Mouse (Mus musculus): ENCODE results near the gene Masp2. TPM values are rescaled to one million over a fixed set of nuclear protein-coding genes. Genes with fewer than 3 reads are reported as not detected.

Gene Masp2
- polyA plus RNA-seq, 1 experiment from 2014 or later, result 4.4 TPM

GRCm38 (mm10) chr4:148588793-148589192 lies 13.6 kb upstream of the Masp2 start:
- Histone ChIP-seq H3K27me3 (replicated peaks) (no peaks in the 10 kb centered on the region), H3K4me3 (replicated peaks) (no peak overlapping the region), H3K36me3 (peaks cover 7% of the 10 kb centered on the region; the same call in 1 of the 2 replicates), H3K4me1 (peaks cover 12% of the 10 kb centered on the region), H3K4me2 (no peak overlapping the region), H3K9me3 (no peaks in the 10 kb centered on the region), H3K27ac (no peak overlapping the region), H3K9ac (no peak overlapping the region)
- WGBS, result 77% methylated on average over 9 of the region's 9 CpGs
- ATAC-seq (ENCODE audit: insufficient read depth, low FRiP score, low read depth), result no peak

DNA sequence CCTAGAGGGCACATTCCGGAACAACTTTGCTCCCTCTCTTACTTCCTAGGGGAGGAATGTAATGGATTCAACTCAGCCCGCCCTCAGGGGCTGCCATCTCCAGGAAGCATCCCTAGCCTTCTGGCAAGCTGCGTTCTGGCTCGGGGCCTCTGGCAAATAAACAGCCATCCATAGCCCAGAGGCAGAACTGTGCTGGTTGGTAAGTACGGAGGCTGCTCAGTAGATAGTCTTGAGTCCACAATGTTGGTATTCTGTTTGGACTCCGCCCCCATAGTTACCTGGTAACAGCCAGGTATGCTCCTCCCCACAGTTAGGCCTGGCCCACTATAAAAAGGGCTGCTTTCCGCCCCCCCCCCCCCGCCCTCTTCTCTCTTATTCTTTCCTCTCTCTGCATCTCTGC lies 12.8 kb upstream of the Masp2 start:
- Histone ChIP-seq H3K4me3 (replicated peaks) (no peak overlapping the region), H3K27ac (no peak overlapping the region), H3K36me3 (peaks cover 15% of the 10 kb centered on the region), H3K4me2 (no peak overlapping the region), H3K9me3 (no peaks in the 10 kb centered on the region), H3K4me1 (peaks cover 12% of the 10 kb centered on the region), H3K9ac (no peak overlapping the region), H3K27me3 (replicated peaks) (no peaks in the 10 kb centered on the region)
- ATAC-seq (ENCODE audit: insufficient read depth, low FRiP score, low read depth), result 0 out of 2 replicates have a peak, but pooled peaks have one; percentile 33
- WGBS, result 54% methylated on average over 8 of the region's 8 CpGs

GRCm38 (mm10) chr4:148590421-148591170 lies 11.8 kb upstream of the Masp2 start:
- Histone ChIP-seq H3K36me3 (peaks cover 25% of the 10 kb centered on the region), H3K27me3 (replicated peaks) (no peaks in the 10 kb centered on the region), H3K4me1 (peaks cover 12% of the 10 kb centered on the region), H3K4me2 (peak overlapping the region; percentile 87), H3K9me3 (no peaks in the 10 kb centered on the region), H3K27ac (peak overlapping the region; percentile 55), H3K9ac (peak overlapping the region; percentile 10; the same call in 1 of the 2 replicates), H3K4me3 (replicated peaks) (peak overlapping the region; percentile 100)
- ATAC-seq (ENCODE audit: insufficient read depth, low FRiP score, low read depth), result no peak
- 3% methylated on average over 18 of the region's 18 CpGs for WGBS

GRCm38 (mm10) chr4:148591171-148591630 lies 11.2 kb upstream of the Masp2 start, which contains the start of gene Srm:
Srm (plus strand) TSS chr4:148591503.
- peaks cover 31% of the 10 kb centered on the region for H3K36me3 ChIP-seq
- no peaks in the 10 kb centered on the region for H3K27me3 ChIP-seq (replicated peaks)
- 1% methylated on average over 48 of the region's 50 CpGs for whole genome bisulfite sequencing
- H3K4me1 ChIP-seq, result peaks cover 12% of the 10 kb centered on the region
- peak within 1 kb of the TSS; percentile 55 for H3K27ac ChIP-seq
- H3K4me2 ChIP-seq, result peak within 1 kb of the TSS; percentile 87
- no peaks in the 10 kb centered on the region for H3K9me3 ChIP-seq
- ATAC-seq (ENCODE audit: insufficient read depth, low FRiP score, low read depth), result peak; percentile 99
- peak within 1 kb of the TSS; percentile 92 for H3K9ac ChIP-seq
- peak within 1 kb of the TSS; percentile 100 for H3K4me3 ChIP-seq (replicated peaks)

DNA sequence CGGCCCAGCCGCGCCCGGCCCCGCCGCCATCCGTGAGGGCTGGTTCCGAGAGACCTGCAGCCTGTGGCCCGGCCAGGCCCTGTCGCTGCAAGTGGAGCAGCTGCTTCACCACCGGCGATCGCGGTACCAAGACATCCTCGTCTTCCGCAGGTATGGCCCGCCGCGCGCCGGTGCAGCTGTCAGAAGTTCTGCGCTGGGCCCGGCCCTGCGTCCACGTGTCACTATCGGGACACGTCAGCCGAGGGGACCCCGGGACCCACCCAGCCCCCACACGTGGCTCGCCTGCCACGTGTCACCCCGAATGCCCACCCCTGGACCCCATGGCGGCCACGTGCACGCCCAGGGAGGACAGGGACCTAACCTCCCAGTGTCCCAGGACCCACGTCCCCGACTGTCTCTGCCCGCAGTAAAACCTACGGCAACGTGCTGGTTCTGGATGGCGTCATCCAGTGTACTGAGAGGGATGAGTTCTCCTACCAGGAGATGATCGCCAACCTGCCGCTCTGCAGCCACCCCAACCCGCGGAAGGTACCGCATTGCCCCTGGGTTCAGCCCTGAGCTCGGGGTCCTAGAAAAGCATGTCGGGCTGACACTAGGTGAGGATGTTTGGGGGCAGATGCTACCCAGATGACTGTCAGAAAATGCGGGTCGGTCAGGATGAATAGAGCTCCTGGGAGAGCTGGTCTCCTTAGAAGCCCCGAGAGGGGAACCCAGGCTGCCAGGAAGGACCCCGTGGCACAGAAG lies 10.5 kb upstream of the Masp2 start:
- peak; percentile 5; the same call in 1 of the 2 replicates for ATAC-seq (ENCODE audit: insufficient read depth, low FRiP score, low read depth)
- Histone ChIP-seq H3K9me3 (no peaks in the 10 kb centered on the region), H3K4me3 (replicated peaks) (peak overlapping the region; percentile 100), H3K9ac (peak overlapping the region; percentile 92), H3K4me1 (peaks cover 12% of the 10 kb centered on the region), H3K4me2 (peak overlapping the region; percentile 87), H3K27ac (peak overlapping the region; percentile 44; the same call in 1 of the 2 replicates), H3K27me3 (replicated peaks) (no peaks in the 10 kb centered on the region), H3K36me3 (peaks cover 37% of the 10 kb centered on the region)
- WGBS, result under 1% methylated on average over 52 of the region's 53 CpGs

DNA sequence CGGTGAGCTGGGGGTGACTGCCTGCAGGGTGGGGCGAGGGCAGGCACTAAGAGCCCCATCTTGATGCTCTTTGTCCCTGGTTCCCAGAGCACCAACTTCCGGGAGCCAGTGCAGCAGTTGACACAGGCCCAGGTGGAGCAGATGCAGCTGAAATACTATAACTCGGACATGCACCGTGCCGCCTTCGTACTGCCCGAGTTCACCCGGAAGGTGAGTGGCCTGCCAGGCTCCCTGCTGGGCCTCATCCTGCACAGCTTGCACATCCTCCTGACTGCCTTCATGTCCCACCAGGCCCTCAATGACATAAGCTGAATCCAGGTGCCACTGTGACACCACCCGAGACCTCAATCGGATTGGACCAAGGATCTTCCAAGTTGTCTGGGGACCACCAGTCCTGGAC lies 8.4 kb upstream of the Masp2 start:
- H3K4me3 ChIP-seq (replicated peaks), result no peak overlapping the region

DNA sequence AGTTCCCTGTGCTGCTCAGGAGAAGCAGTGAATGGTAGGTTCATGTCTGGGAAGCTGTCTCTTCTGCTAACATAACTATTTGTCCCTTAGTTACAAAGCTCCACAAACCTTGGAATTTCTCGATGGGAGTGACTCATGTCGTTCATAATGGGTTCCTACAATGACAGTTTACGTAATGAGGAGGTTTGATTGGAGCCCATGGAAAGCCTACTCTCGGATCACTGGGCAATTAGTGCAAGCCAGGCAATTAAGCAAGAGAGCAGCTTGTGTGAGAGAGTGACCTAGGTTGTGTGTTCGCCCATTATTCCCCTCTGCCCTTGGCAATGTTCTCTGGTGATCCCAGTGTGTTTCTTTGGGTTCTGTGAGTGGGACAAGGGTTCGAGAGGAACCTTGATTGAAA lies 6.4 kb upstream of the Masp2 start:
- Histone ChIP-seq H3K9ac (no peak overlapping the region), H3K36me3 (peaks cover 57% of the 10 kb centered on the region), H3K4me2 (no peak overlapping the region), H3K4me1 (0 out of 2 replicates have a peak, but pooled peaks cover 8% of the 10 kb centered on the region), H3K27ac (no peak overlapping the region), H3K9me3 (no peaks in the 10 kb centered on the region), H3K27me3 (replicated peaks) (no peaks in the 10 kb centered on the region), H3K4me3 (replicated peaks) (no peak overlapping the region)
- 79% methylated on average over 6 of the region's 6 CpGs for WGBS
- no peak for ATAC-seq (ENCODE audit: insufficient read depth, low FRiP score, low read depth)

More for the DNA sequence above, 8.4 kb upstream of the Masp2 start:
- H3K4me2 ChIP-seq, result no peak overlapping the region
- 95% methylated on average over 11 of the region's 11 CpGs for WGBS
- peaks cover 53% of the 10 kb centered on the region for H3K36me3 ChIP-seq
- peaks cover 12% of the 10 kb centered on the region for H3K4me1 ChIP-seq
- no peak for ATAC-seq (ENCODE audit: insufficient read depth, low FRiP score, low read depth)
- no peak overlapping the region for H3K9ac ChIP-seq
- no peaks in the 10 kb centered on the region for H3K9me3 ChIP-seq
- no peaks in the 10 kb centered on the region for H3K27me3 ChIP-seq (replicated peaks)
- H3K27ac ChIP-seq, result no peak overlapping the region

GRCm38 (mm10) chr4:148596731-148597130 lies 5.6 kb upstream of the Masp2 start:
- Histone ChIP-seq H3K27ac (no peak overlapping the region), H3K4me1 (0 out of 2 replicates have a peak, but pooled peaks cover 8% of the 10 kb centered on the region), H3K27me3 (replicated peaks) (no peaks in the 10 kb centered on the region), H3K4me2 (no peak overlapping the region), H3K9me3 (no peaks in the 10 kb centered on the region), H3K4me3 (replicated peaks) (no peak overlapping the region), H3K9ac (no peak overlapping the region), H3K36me3 (peaks cover 57% of the 10 kb centered on the region)
- no peak for ATAC-seq (ENCODE audit: insufficient read depth, low FRiP score, low read depth)
- WGBS, result 95% methylated on average over 3 of the region's 3 CpGs

DNA sequence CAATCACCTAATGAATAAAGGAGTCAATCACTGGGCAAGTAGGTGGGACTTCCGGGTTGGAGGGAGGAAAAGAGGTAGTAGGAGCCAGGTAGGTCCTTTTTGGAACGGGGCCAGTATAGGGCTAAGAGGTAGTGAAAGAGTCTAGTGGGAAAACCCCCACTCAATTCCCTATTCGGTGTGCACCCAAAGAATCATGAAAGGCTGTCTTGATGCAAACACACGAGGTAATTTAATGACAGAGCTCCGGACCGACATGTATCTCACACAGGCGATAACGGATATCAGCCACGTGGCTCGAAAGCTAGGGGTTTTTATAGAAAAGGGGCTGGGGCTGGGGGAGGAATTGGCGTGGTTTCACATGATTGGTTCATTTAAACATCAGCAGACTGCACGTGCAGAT lies 3.5 kb upstream of the Masp2 start:
- ATAC-seq (ENCODE audit: insufficient read depth, low FRiP score, low read depth), result no peak
- Histone ChIP-seq H3K9ac (no peak overlapping the region), H3K27me3 (replicated peaks) (no peaks in the 10 kb centered on the region), H3K4me2 (no peak overlapping the region), H3K4me3 (replicated peaks) (no peak overlapping the region), H3K4me1 (no peaks in the 10 kb centered on the region), H3K9me3 (no peaks in the 10 kb centered on the region), H3K27ac (no peak overlapping the region), H3K36me3 (peaks cover 49% of the 10 kb centered on the region)
- 91% methylated on average over 12 of the region's 12 CpGs for WGBS

DNA sequence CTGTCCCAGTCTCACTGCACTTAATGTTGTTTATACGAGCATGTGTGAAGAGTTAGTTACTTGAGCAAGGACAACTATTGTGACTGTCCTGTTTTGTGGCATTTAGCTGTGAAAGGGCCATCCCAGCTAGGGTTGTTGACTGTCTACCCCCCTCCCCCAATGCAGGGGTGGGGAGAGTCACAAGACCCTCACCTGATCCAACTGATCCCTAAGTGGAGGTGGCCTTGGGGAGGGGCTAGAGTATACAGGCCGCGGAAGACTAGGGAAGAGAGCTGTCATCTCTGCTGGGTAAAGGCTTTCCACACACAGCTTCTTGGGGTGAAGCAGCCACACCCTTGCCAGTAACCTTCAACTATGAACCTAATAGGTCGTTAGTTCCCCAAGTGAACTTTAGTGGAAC lies 2.0 kb upstream of the Masp2 start:
- no peak overlapping the region for H3K9ac ChIP-seq
- no peak overlapping the region for H3K4me2 ChIP-seq
- H3K4me1 ChIP-seq, result no peaks in the 10 kb centered on the region
- no peak overlapping the region for H3K4me3 ChIP-seq (replicated peaks)
- ATAC-seq (ENCODE audit: insufficient read depth, low FRiP score, low read depth), result no peak
- peaks cover 34% of the 10 kb centered on the region for H3K36me3 ChIP-seq
- H3K27me3 ChIP-seq (replicated peaks), result no peaks in the 10 kb centered on the region
- no peaks in the 10 kb centered on the region for H3K9me3 ChIP-seq
- no peak overlapping the region for H3K27ac ChIP-seq
- WGBS, result 79% methylated on average over 4 of the region's 4 CpGs

DNA sequence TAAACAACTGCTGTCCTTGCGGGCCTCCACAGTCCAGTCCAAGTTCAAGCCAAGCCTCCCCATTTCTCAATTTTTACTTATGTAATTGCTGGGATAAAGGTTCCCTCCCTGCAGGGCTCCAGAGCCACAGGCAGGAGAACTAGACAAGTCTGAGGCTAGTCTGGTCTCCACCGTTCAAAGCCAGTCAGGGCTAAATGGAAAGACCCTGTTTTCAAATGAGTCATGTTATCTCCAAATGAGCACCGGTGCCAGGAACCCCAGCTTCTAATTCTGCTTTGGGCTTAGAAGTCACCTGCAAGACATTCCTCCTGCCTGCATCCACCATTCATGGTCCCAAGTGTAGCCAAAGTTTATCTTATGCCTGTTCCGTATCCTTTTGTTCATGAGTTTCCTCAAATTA lies 483 bp upstream of the Masp2 start:
- Histone ChIP-seq H3K4me3 (replicated peaks) (no peak overlapping the region), H3K36me3 (peaks cover 19% of the 10 kb centered on the region), H3K4me1 (no peaks in the 10 kb centered on the region), H3K27me3 (replicated peaks) (no peaks in the 10 kb centered on the region), H3K27ac (no peak overlapping the region), H3K9ac (no peak overlapping the region), H3K4me2 (no peak overlapping the region), H3K9me3 (no peaks in the 10 kb centered on the region)
- no peak for ATAC-seq (ENCODE audit: insufficient read depth, low FRiP score, low read depth)
- WGBS, result 72% methylated on average over 4 of the region's 4 CpGs

Data from stomach, embryonic 15.5 days (tissue).